Mouse (Mus musculus) kidney, postnatal 10 days (tissue): ENCODE data around the gene Afdn.
A peak's percentile ranks its signal among the peaks of the same experiment; 100 is the strongest.
"Not testable (repeated sequence)": the region's sequence is repeated elsewhere in the genome, so short reads cannot be mapped to it uniquely, and the experiment has no call there.

Experiments used
- DNase-seq: peaks from one replicate; pipeline ENCODE4 v3.0.0; 2021; ENCODE audit warnings: mixed read lengths

The Afdn gene

GRCm38 (mm10) chr17:13739981-13740380 lies 20.4 kb upstream of the Afdn start:
- DNase-seq, result no peak

DNA sequence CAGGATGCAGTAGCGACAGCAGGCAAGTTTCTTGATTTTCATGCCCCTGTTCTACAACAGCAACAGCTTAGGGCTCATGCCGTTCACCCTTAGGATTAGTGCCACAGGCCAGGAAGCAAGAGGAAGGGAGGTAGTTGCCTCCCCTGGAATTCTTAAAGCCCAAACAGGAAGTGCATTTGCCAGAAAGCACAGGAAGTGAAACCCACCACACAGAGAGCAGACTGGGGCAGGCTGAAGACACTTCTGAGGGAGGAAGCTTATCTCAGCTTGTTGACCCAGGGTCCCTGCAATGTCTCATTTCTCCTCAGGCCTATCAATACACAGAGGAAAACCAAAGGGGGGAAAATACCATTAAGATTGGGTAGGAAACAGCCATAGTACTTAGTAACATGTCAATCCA lies 19.5 kb upstream of the Afdn start:
- DNase-seq, result no peak

GRCm38 (mm10) chr17:13741611-13742010 lies 18.7 kb upstream of the Afdn start:
- DNase-seq, result no peak

DNA sequence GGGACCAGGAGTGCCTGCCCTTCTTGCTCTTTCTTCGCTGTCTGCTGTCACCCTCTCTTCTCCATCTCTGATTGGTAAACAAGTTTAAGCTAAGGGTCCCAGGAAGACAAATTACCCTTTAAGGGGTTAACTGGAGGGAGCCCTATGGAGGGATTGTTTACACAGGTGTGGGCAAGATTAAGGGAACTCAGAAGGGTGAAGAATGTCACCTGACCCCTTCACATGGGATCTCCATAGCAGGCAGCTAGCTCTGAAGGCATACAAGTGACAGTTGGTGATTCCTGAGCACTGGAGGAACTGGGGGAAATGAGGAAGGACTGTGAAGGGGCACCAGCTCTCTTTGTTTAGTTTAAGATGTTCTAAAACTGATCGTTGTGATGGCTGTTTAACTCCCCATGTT lies 18.0 kb upstream of the Afdn start:
- no peak for DNase-seq

GRCm38 (mm10) chr17:13742941-13743708 lies 17.2 kb upstream of the Afdn start:
- no peak for DNase-seq

DNA sequence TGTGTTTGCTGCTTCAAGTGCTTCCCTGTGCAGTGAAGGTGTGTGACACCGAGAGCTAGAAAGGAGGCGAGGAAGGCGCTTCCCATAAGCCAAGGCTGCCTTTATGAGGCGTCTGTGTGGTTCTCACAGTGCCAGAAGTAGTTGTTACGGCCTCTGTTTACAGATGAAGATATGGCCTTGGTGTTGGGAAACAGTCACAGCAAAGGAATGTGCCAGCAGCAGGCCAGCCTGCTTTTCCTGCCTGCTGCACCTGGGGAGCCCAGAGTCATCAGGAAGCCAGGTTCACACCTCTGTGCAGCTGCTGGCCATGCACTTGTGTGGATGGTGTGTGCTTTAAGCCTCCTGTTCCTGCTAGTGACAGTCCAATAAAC lies 16.6 kb upstream of the Afdn start:
- DNase-seq, result peak; percentile 55

- no peak for DNase-seq
Measured at GRCm38 (mm10) chr17:13744219-13744618, 16.1 kb upstream of the Afdn start.

GRCm38 (mm10) chr17:13744824-13745223 lies 15.5 kb upstream of the Afdn start:
- DNase-seq, result peak; percentile 93

DNA sequence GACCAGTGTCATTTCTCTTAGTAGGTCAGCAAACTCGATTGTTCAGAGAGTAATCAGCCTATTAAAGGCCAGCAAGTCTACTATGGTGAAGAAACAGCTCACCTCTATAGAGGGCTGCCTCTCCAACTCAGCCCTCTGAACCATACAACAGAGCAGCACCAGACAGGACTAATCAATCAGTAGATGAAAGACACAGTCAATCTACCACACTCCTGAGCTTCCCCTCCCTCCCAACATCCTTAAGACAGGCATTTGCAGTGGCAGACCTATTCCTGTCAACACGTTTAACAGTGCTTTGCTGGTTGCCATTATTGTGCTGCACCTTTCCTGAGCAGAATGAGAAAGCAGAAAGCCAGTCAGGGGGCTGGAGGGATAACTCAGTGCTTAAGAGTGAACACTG lies 15.0 kb upstream of the Afdn start:
- DNase-seq, result no peak

GRCm38 (mm10) chr17:13746330-13746729 lies 14.0 kb upstream of the Afdn start:
- DNase-seq, result no peak

DNA sequence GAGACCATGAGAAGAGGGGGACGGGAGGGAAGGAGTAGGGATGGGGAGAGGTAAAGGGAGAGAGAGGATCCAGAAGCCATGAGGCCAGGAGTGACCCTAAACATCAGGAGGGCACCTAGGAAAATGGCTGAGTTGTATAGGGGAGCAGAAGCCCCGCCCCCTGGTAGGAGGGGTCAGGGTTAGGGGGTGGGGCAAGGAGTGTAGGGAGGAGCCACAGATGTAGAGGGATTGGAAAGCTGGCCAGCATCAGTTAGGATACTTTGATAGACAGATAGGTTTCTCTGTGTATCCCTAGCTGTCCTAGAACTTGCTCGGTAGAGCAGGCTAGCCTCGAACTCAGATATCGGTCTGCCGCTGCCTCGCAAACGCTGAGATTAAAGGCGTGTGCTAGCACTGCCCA lies 12.7 kb upstream of the Afdn start:
- DNase-seq, result no peak

GRCm38 (mm10) chr17:13749027-13749426 lies 11.3 kb upstream of the Afdn start:
- DNase-seq, result no peak

- no peak for DNase-seq
Measured at GRCm38 (mm10) chr17:13753918-13754317, 6.4 kb upstream of the Afdn start.

DNA sequence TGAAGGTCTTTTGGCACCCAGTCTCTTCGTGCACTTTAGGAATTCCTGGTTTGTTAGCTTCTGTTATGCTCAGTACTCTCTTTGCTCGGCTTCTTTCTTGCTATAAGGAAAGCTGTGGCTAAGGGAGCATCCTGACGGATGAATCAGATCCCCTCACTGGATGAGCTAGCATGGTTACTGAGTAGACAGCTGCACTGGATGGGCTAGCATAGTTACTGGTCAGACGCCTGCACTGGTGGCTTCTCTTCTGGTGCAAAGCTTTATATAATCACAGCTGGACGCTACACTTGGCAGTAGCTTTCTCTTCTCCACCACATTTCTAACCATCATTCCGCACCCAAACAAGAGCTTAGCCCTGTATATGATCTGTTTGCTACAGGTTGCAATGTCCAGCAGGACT lies 5.4 kb upstream of the Afdn start:
- no peak for DNase-seq

GRCm38 (mm10) chr17:13758586-13758985 lies 1.8 kb upstream of the Afdn start:
- no peak for DNase-seq

DNA sequence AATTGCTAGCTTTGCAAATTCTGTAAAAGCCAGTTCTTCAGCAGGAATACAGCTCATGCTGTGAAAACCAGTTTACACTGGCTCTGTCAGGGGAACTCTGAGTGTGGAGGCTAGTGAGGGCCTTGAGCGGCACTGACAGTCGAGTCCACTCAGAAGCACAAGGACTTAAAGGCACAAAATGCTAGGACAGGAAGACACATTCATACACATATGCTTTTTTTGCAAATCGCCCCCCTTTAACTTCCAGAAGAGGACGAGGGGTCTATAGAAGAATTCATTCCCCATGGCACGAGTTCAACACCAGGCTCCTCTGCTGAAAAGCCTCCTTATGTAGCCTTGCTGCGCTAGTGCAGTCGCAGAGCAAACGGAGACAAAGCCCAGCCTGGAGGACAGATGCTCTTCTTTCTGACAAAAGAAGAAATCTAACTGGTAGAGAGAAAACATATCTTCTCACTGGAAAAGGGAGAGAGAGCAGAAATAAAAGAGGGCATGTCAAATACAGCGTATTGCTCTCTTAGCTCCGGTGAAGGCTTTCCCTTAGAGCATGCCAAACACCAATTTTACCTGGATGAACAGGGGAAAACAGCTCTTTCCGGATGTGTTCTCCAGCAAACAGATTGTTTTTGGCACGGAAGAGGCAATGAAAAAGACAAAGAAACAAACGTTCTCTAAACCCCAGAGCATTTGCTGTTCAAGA lies 1.0 kb upstream of the Afdn start:
- DNase-seq, result peak; percentile 66

DNA sequence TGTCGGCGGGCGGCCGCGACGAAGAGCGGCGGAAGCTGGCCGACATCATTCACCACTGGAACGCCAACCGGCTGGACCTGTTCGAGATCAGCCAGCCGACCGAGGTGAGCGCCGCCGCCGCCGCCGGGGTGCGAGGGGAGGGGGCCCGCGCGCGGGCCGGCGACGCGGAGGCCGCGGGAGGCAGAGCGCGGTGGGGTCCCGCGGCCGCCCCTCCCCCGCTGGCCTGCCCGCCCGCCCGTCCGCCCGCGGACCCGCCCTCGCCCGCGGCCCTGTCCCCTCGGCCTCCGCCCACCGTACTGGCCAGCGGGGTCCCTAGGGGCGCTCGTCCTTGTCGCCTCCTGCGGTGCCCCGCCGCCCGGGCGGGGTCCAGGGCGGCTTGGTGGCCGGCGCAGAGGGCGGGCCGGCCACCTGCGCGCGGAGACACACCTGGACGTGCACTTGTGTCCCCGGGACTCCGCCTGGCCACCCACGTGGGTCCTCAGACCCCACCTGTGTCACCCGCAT lies 388 bp downstream of the Afdn start:
- peak; percentile 62 for DNase-seq

DNA sequence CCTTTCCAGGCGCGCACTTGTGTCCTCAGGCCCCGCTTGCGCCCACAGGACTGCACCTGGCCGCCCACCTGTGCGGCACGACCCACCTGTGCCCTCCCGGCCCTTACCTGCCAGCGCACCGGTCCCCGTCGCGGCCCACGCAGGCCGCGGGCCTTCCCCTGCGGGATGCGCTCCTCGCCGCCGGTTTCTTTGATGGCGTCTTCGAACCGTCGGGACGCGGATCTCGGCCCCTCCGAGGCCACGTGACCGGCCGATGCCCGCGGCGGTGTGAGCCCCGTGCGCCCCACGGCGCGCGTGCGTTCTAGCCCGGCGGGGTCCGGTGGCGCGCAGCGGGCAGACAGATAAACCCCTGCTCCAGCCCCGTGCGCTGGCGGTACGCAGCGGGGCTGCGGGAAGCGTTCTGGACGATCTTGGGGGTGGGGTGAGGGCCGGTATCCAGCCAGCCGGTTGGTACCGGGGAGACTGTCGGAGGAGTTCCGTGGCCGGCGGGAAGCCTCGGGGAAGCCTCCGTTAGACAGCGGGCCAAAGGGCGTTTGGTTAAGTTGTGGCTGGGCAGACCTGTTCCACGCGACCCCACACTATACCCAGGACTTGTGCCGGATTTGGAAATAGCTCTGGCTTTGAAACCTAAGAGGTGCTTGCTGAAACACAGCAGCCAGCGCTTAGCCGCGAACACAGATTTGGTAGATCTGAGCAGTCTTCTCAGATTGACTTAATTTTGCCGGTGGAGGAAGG lies 1.0 kb downstream of the Afdn start, which contains the start of gene Tcte2:
Gene Tcte2, minus strand, starts transcription at position 647 of the 735 bp plus-strand sequence.
- DNase-seq, result peak; percentile 63

DNA sequence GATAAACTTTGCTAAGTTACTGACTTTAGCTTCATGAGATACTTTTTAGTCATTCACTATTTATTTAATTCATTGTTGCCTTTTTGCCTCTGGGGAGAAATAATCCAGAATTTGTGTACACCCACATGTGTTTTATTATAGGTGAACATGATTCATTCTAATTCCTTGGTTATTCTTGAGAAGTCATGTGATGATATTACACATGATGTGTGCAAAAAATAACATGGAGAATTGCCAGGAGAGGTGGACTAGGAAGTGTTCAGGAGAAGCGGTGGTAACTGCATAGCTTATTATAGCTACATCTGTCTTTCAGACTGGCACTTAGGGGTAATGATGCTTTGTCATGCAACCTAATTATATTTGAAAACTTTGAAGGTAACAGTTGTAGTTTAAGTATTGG lies 3.5 kb downstream of the Afdn start:
- no peak for DNase-seq

GRCm38 (mm10) chr17:13764911-13765310 lies 4.6 kb downstream of the Afdn start:
- DNase-seq, result not testable (repeated sequence)

DNA sequence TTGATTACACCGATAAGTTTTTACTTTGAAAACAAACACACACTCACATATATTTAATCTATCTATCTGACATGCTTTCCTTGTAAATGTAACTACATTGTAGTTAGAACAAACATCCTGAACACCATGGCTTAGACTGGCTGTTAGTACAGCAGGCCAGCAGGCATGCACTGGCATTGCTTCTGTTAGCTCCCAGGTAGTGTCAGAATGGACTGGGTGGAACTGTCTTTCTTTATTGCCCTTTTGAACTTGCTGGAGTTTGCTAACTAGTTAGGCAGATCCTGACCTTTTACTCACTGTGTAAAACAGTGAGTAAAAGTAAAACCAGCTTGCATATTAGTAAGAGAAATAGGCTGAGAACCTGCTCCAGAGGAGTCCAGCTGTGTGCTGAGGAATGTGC lies 8.2 kb downstream of the Afdn start:
- no peak for DNase-seq

DNA sequence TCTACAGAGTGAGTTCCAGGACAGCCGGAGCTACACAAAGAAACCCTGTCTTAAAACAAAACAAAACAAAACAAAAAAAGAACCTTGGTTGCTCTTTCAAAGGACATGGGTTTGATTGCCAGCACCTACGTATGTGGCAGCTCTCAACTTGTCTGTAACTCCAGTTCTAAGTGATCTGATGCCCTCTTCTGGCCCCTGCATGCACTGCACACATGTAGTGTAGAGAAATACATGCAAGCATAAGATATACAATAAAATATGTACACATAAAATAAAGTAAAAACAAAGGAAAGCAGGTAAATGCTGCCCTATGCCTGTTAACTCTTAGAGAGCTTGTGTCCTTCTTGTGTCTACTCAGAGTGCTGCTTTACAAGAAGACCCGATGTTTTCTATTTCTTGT lies 8.9 kb downstream of the Afdn start:
- peak; percentile 31 for DNase-seq

DNA sequence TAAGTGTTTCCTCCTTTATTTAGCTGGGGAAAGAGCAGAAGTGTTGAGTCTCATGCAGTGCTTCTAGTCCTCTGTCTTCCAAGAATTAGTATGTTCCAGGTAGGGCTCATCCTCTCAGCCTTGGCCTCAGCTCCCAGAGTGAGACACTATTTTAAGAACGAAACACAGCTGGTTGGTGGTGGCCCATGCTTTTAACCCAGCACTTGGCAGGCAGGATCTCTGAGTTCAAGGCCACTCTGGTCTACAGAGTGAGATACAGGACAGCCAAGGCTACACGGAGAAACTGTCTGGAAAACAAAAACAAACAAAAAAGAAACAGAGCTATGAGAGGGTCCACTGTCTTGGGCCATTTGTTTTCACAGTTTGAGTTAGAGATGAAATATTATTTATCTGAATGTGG lies 17.3 kb downstream of the Afdn start:
- DNase-seq, result no peak

DNA sequence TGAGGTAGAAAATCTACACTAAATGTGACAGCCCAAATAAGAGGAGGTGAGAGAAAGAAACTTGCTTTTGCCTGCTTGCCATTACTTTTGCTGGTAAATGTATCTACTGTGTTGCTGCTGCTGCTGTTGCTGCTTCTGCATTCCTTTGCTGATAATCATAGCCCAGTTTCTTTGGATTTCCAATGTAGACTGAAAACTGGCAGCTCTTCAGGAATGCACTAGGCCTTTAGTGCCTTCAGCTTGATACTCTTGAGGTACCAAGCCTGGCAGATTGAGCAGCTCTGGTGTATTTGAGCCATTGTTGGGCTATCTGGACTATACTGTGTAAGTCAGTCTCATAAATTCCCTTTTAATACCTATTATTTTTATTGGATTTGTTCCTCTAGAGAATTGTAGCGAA lies 18.5 kb downstream of the Afdn start:
- no peak for DNase-seq
